Mouse (Mus musculus) mouse embryonic stem cell (cell line): ENCODE measurements around the gene Plin3.

ENCODE experiments used
- in situ Hi-C, 2 experiments: fragments of 300-500 bp; cut with MboI; formaldehyde crosslinking; loops; 1 replicate in 1 of 2; 3 replicates in 1 of 2; pipeline ENCODE4 v1.14.3; 2019 to 2020; ENCODE audit warnings: low sequenced_read_pairs in 2 of 2, low pct_unique_long_range_greater_than_20kb in 1 of 2, mixed read lengths in 1 of 2; ENCODE audit not compliant: unreplicated experiment in 1 of 2

Plin3 gene

DNA sequence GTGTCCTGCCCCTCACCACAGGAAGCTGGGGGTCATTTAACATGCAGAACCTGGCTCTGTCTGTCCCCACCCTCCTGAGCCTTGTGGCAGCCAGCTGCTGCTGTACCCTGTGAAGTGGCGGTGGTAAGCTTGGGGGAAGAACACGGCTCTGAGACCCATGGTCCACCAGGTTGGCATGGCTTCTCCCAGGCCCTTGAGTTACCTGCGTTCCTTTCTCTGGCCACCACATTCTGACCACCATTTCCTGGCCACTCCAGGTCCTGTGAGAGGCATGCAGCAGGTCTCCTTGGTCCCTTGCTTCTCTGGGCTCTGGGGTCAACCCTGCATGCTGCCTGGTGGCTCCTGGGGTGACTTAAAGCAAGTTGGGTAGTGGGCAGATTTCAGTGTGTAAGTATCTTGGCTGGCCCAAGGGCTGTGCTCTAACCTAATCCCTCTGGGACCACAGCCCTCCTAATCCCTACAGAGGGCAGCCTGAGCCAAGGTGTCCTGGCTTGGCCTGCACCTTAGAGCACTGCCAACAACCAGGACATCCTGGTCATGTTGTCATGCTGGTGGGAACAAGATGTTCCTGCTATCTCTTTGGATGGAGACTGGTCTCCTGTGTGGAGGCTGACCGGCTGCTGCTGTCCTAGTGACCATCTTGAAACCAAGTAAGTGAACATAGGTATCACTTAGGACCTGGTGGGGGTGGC, at the start of gene Plin3:
Gene Plin3, minus strand, starts transcription at position 343 of the 692 bp plus-strand sequence.
- in situ Hi-C loops, result no loop called here

DNA sequence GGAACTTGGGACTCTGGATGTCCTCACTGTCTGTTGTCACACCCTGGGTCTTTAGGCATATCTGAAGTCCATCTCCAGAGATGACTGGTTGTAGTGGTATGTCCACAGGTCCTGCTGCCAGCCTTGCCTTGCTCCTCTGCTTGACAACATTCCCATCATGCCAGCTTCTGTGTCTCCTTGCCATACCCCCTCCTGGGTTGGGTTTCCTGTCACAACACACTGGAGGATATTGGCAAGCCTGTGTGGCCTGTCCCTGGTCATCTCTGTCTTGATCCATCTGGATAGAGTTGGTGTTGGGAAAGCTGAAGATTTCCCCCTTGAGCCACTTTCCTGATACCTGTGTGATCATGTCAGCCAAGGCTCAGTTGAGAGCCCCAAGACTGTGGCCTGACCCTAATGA, 48.0 kb upstream of the Plin3 start:
- in situ Hi-C loops, result no loop called here

GRCm38 (mm10) chr17:56338909-56339308, 46.2 kb upstream of the Plin3 start:
- in situ Hi-C loops, result no loop called here

DNA sequence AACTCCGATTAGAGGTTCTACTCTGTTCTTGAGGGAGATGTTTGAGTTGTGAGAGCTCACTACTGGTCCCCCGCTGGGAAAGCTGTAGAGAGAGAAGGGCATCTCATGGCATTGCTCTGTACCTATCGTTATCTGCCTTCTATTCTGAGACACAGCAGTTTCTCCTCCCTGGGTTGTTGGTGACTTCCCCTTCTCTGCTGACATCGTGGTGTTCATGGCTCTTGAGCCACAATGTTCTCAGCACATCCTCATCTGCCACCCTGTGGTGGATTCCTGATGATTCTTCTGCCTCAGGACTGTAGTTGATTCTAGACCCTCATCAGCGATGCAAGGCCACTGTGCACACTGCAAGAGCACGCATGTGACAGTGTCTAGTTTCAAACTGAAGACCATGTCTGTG, 45.1 kb upstream of the Plin3 start:
- in situ Hi-C loops, result no loop called here

DNA sequence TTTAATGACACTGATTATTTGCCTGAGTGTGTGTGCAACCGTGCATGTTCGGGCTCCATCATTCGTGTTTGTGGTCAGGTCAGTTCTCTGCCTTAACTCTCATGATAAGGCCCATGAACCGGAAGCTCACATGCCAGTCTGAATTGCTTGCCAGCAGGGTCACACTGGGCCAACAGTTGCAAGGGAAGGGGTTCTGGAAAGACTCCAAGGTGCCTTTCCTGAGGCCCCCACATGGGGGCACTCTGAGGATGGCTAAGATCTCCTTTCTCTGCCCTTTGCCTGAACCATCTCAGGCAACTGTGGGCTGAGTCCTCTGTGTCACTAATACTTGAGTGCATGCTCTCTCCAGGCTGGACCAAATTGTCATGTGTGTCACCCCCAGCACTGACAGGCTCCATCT, 44.5 kb upstream of the Plin3 start:
- in situ Hi-C loops, result no loop called here

DNA sequence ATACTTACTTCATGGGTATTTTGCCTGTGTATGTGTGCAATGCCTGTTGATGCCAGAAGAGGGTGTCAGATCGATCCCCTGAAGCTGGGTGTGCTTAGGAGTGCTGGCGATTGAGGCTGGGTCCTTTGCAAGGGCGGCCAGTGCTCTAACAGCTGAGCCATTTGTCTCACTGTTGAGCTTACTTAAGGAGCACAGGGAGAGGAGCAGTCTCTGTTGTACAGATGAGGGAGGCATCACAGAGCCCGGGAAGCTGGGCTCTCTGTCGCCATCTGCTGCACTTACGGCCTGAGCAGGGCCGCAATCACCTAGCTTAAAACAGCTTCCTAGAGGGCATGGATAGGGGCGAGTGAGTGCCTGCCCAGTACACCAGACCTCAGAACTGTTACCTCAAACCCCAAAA, 40.3 kb upstream of the Plin3 start:
- in situ Hi-C loops, result no loop called here

DNA sequence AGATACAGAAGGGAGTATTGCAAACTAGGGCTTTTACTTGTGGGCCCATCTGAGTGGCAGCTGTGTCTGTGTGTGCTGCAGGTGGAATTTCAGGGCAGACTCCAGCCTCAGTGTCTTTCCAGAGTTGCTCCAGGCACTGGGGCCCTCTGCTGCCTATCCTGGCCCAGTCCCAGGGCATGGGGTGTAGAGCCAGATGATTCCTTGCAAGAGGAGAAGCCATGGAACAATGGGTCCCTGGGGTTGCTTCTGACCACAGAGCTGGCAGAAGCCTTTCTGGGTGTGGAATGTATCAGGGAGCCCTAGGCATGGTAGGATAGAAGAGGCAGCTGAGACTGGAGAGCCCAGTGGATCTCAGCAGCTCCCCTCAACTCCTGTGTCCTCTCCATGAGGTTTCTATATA, 38.6 kb upstream of the Plin3 start:
- in situ Hi-C loops, result no loop called here

DNA sequence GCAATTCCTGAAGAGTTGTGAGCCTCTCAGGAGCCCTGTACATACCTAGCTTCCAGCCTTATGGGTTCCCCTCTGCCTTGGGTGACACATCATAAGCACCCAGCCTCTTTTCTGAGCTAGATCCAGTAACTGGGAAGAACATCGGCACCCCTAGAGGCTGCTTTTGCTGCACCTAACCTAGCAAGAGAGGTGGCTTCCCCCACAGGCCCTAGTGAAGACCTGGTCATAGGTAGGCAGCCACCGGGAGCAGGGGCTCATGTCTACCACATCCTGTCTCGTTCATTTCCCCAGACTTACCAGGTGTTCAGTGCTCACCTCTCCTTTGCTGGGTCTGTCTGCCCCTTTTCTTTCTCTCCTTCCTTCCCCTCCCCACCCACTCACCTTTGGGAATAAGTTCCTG, 37.7 kb upstream of the Plin3 start:
- in situ Hi-C loops, result no loop called here

DNA sequence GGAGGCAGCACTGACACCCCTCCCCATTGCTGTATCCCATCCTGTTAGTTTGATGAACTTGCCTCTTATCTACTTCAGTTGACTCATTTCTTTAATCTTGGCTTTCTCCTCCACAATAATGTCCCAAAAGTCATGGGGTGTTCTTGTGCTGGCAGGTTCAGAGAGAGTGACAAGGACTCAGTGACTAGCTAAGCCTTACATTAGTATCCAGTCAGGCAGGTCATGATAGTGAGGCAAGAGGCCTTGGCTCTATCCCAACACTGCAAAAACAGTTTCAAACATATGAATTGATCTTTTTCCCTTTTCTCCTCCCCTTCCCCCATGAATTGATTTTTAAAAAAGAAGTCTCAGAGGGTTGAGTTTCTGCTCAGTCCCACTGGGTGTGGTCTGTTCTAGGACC, 36.6 kb upstream of the Plin3 start:
- in situ Hi-C loops, result no loop called here

- in situ Hi-C loops, result no loop called here
Measured at GRCm38 (mm10) chr17:56326153-56327147, 33.8 kb upstream of the Plin3 start.

GRCm38 (mm10) chr17:56325450-56326152, 32.9 kb upstream of the Plin3 start, which contains the start of gene Kdm4b:
TSS of gene Kdm4b (plus strand) at chr17:56326062.
- in situ Hi-C loops, result no loop called here

DNA sequence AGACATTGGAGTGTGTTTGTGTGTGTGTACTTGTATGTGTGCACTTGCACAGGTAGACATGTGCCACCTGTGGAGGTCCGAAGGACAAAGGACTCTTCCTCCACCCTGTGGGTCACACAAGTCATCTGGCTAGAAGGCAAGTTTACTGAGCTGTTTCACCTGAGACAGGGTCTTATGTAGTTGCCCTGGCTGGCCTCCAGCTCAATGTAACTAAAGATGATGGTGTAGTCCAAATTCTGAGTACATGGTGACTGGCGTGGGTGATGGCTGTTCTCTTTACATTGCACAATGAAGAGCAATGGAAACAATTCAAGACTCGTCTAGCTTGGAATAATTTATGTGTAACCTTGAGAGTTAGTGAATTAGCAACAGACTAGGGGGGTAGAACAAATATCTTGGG, 31.7 kb upstream of the Plin3 start:
- in situ Hi-C loops, result no loop called here

DNA sequence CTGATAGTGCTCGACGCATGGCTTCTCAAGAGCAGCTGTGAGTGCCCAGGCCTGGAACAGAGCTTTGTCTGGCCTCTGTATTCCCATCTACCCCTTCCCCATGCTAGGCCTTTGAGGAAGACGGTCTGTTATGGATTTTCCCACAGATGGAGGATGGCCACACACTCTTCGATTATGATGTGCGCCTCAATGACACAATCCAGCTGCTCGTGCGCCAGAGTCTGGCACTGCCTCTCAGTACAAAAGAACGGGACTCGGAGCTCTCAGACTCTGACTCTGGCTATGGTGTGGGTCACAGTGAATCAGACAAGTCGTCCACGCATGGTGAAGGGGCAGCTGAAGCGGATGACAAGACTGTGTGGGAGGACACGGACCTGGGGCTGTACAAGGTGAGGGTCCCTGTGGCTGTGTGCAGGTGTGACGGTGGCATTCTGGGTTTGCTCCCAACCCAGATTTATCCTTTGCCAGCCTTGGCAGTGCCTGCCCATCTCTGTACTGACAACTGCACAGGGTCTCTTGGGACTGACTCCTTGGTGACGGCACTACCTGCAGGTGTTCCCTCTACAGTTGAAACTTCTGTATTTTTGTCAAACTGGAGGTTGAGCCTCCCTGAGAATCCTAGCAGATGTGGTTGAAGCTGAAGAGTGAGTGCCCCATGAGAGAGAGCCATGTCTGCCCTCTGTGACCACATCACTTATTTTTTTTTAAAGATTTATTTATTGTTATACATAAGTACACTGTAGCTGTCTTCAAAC, 16.7 kb upstream of the Plin3 start:
- in situ Hi-C loops, result no loop called here

DNA sequence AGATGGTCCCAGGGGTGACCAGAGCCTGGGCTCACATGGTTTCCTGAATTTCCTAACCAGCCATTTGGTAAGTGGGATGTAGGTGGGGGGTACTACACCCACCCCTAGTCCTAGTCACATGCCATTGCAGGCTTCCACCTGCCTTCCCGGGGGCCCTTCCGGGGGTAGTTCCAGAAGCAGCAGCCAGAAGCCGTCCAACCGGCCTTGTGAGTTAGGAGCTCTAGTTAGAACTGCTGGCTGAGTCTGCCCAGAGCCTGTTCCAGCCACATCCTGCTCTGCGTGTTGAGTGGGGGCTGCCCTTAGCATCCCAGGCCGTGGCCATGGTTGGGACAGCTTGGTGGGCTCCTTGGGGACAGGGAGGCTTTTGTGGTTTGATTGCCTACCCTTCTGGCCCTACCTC, 15.4 kb upstream of the Plin3 start:
- in situ Hi-C loops, result no loop called here

DNA sequence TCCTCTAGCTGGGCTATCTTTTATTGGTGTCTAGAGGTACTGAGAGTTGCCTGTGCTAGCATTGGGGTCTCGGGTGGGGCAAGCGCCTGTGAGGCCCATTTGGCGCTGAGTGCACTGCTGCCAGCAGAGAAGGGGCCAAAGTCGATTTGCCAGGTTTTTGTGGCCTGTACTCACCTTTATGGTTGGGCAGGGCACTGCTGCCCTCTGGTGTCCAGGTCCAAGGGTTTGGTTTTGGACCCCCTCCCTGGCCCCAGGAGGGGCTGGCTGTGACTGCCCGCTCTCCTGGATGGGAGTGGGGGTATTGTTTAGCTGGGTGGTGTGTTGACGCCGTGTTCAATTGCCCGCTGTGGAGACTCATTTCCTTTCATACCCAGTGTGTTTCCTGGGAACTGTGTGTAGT, 13.2 kb upstream of the Plin3 start:
- in situ Hi-C loops, result no loop called here

GRCm38 (mm10) chr17:56305156-56305555, 12.5 kb upstream of the Plin3 start:
- in situ Hi-C loops, result no loop called here

GRCm38 (mm10) chr17:56304718-56305117, 12.0 kb upstream of the Plin3 start:
- in situ Hi-C loops, result no loop called here

DNA sequence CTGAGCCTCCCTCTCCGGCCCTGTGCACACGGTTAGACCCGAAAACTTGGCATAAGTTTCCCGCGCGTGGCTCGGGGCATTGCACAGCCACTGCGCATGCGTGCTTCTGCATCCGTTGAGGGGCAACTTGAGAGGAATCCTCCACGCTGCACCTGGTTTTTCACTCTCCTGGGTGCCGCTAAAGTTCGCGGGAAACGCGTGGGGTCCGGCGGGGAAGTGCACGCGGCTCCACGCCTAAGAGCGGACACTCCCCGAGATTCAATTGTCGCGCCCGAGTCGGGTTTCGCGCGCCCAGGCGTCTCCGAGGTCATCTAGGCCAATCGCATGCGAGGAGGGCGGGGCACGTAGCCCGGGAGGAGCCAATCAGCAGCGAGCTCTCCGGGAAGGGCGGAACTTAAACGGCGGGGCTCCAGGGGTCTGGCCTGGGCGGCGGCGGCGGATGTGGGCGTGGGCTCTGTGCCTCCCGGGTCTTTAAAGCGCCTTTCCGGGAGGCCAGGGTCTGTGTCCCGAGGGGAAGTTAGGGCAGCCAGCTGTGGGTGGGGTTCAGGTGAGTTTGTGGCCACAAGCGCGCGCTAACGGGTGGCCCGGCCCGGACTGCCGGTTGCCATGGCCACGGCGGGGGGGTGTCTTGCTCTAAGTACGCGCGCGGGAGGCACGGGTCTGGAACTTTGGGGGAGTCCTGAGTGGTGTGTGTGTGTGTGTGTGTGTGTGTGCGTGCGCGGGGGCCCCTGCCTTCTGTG, 11.3 kb upstream of the Plin3 start:
- in situ Hi-C loops, result no loop called here
